Mouse (Mus musculus) CH12.LX (cell line): ENCODE data around the gene Mrpl52. TPM values are rescaled to one million over a fixed set of nuclear protein-coding genes. Genes with fewer than 3 reads are reported as not detected.

Experiments used
- DNase-seq: peaks from one replicate; pipeline ENCODE4 v3.0.0-alpha.2; 2013; ENCODE audit errors: extremely low read depth
- H3K27ac ChIP-seq: 2 replicates; pipeline ENCODE4 v1.5.1; 2012; ENCODE audit warnings: low read depth, mild to moderate bottlenecking, control low read depth, moderate library complexity; ENCODE audit not compliant: insufficient read depth
- H3K27me3 ChIP-seq: replicated peaks from 2 replicates; pipeline ENCODE3; 2012; ENCODE audit warnings: inconsistent platforms
- H3K36me3 ChIP-seq, 2 experiments: replicated peaks in 1 of 2; 2 replicates each; pipeline versions ENCODE3 to v1.6.1; 2012; ENCODE audit warnings: inconsistent platforms in 1 of 2, low read length in 1 of 2, mild to moderate bottlenecking in 1 of 2, mixed read lengths in 1 of 2, moderate library complexity in 1 of 2; ENCODE audit not compliant: control insufficient read depth in 1 of 2, insufficient read depth in 1 of 2
- H3K4me1 ChIP-seq, 2 experiments: 2 replicates each; pipeline ENCODE4 v1.6.1; 2012; ENCODE audit warnings: inconsistent platforms in 1 of 2, moderate library complexity in 1 of 2; ENCODE audit not compliant: insufficient read depth in 2 of 2, control insufficient read depth in 1 of 2
- H3K4me2 ChIP-seq: 2 replicates; pipeline ENCODE4 v1.6.1; 2012; ENCODE audit warnings: low read depth, mild to moderate bottlenecking, control low read depth; ENCODE audit not compliant: poor library complexity, insufficient read depth, severe bottlenecking
- H3K4me3 ChIP-seq, 3 experiments: fragments of 150-350 bp in 1 of 3; sonication (generic) in 1 of 3; replicated peaks in 1 of 3; 2 replicates each; pipeline versions ENCODE3 to v1.5.1; 2011 to 2012; ENCODE audit warnings: low read depth in 2 of 3, low read length in 2 of 3, mild to moderate bottlenecking in 2 of 3, moderate library complexity in 2 of 3, control low read depth in 1 of 3, improper control_type of control experiment in 1 of 3, inconsistent platforms in 1 of 3, mixed read lengths in 1 of 3; ENCODE audit not compliant: poor library complexity in 1 of 3
- H3K79me2 ChIP-seq: replicated peaks from 2 replicates; pipeline ENCODE4 v1.6.1; 2012; ENCODE audit warnings: mild to moderate bottlenecking, moderate library complexity; ENCODE audit not compliant: control insufficient read depth, poor library complexity, insufficient read depth, severe bottlenecking; ENCODE audit errors: extremely low read depth
- H3K9ac ChIP-seq: 2 replicates; pipeline ENCODE4 v1.6.1; 2012; ENCODE audit warnings: low read depth, mild to moderate bottlenecking, control low read depth, moderate library complexity; ENCODE audit not compliant: insufficient read depth
- H3K9me3 ChIP-seq: replicated peaks from 2 replicates; pipeline ENCODE3; 2012; ENCODE audit warnings: low read length, inconsistent platforms, mixed read lengths
- BHLHE40 ChIP-seq: IDR thresholded peaks from 2 replicates; pipeline ENCODE4 v1.6.1; 2011; ENCODE audit warnings: mild to moderate bottlenecking, low read depth, low read length, improper control_type of control experiment
- CTCF ChIP-seq, 2 experiments: IDR thresholded peaks in 1 of 2; conservative IDR thresholded peaks in 1 of 2; 2 replicates each; pipeline ENCODE4 v1.5.1; 2011 to 2012; ENCODE audit warnings: low read depth in 2 of 2, low read length in 2 of 2, improper control_type of control experiment in 1 of 2, inconsistent platforms in 1 of 2, mild to moderate bottlenecking in 1 of 2, moderate library complexity in 1 of 2
- E2F4 ChIP-seq: IDR thresholded peaks from 2 replicates; pipeline ENCODE4 v1.6.1; 2011; ENCODE audit warnings: low read depth, low read length, improper control_type of control experiment; ENCODE audit not compliant: insufficient replicate concordance
- ETS1 ChIP-seq: conservative IDR thresholded peaks from 2 replicates; pipeline ENCODE4 v1.6.1; 2012; ENCODE audit warnings: low read depth, mild to moderate bottlenecking, inconsistent platforms, low read length, improper control_type of control experiment, moderate library complexity
- KAT2A ChIP-seq: IDR thresholded peaks from 2 replicates; pipeline ENCODE4 v1.6.1; 2012; ENCODE audit warnings: low read length, improper control_type of control experiment, inconsistent platforms; ENCODE audit not compliant: insufficient replicate concordance
- MAFK ChIP-seq: IDR thresholded peaks from 2 replicates; pipeline ENCODE4 v1.6.1; 2011; ENCODE audit warnings: low read length, improper control_type of control experiment; ENCODE audit not compliant: insufficient replicate concordance
- MAX ChIP-seq: IDR thresholded peaks from 2 replicates; pipeline ENCODE4 v1.6.1; 2011; ENCODE audit warnings: low read length, improper control_type of control experiment
- MXI1 ChIP-seq: IDR thresholded peaks from 2 replicates; pipeline ENCODE4 v1.6.1; 2011; ENCODE audit warnings: mild to moderate bottlenecking, low read depth, low read length, improper control_type of control experiment
- MYC ChIP-seq: IDR thresholded peaks from 2 replicates; pipeline ENCODE4 v1.6.1; 2011; ENCODE audit warnings: low read depth, mild to moderate bottlenecking, improper control_type of control experiment, low read length
- NELFE ChIP-seq: IDR thresholded peaks from 2 replicates; pipeline ENCODE4 v1.6.1; 2011; ENCODE audit warnings: low read depth, low read length, improper control_type of control experiment
- NRF1 ChIP-seq: IDR thresholded peaks from 2 replicates; pipeline ENCODE4 v1.6.1; 2014; ENCODE audit warnings: low read depth, mild to moderate bottlenecking, inconsistent platforms, low read length, improper control_type of control experiment, moderate library complexity
- PAX5 ChIP-seq: IDR thresholded peaks from 2 replicates; pipeline ENCODE4 v1.6.1; 2012; ENCODE audit warnings: low read length, inconsistent platforms, mixed read lengths
- POLR2AphosphoS2 ChIP-seq: IDR thresholded peaks from 2 replicates; pipeline ENCODE4 v1.6.1; 2011; ENCODE audit warnings: low read depth, low read length, improper control_type of control experiment
- RAD21 ChIP-seq: IDR thresholded peaks from 2 replicates; pipeline ENCODE4 v1.6.1; 2011; ENCODE audit warnings: low read depth, mild to moderate bottlenecking, low read length, improper control_type of control experiment, moderate library complexity
- RCOR1 ChIP-seq: conservative IDR thresholded peaks from 2 replicates; pipeline ENCODE4 v1.6.1; 2012; ENCODE audit warnings: low read depth, mild to moderate bottlenecking, inconsistent platforms, low read length, improper control_type of control experiment
- SMC3 ChIP-seq: IDR thresholded peaks from 2 replicates; pipeline ENCODE4 v1.6.1; 2011; ENCODE audit warnings: low read depth, low read length, improper control_type of control experiment
- TBP ChIP-seq: conservative IDR thresholded peaks from 2 replicates; pipeline ENCODE4 v1.6.1; 2011; ENCODE audit warnings: low read depth, low read length, improper control_type of control experiment
- USF2 ChIP-seq: conservative IDR thresholded peaks from 2 replicates; pipeline ENCODE4 v1.6.1; 2011; ENCODE audit warnings: low read depth, low read length, improper control_type of control experiment
- ZC3H11A ChIP-seq: IDR thresholded peaks from 2 replicates; pipeline ENCODE4 v1.6.1; 2012; ENCODE audit warnings: low read depth, mild to moderate bottlenecking, inconsistent platforms, low read length, improper control_type of control experiment
- ZKSCAN1 ChIP-seq: IDR thresholded peaks from 2 replicates; pipeline ENCODE4 v1.6.1; 2012; ENCODE audit warnings: low read depth, inconsistent platforms, low read length, improper control_type of control experiment, borderline replicate concordance
- ZMIZ1 ChIP-seq: IDR thresholded peaks from 2 replicates; pipeline ENCODE4 v1.6.1; 2012; ENCODE audit warnings: low read depth, mild to moderate bottlenecking, inconsistent platforms, low read length, improper control_type of control experiment
- dilution Hi-C: fragments of 300-500 bp; cut with MboI; formaldehyde crosslinking; loops from 2 replicates; pipeline ENCODE4 v1.14.3; 2020; ENCODE audit warnings: low sequenced_read_pairs; ENCODE audit not compliant: extremely low pct_unique_long_range_greater_than_20kb, extremely low pct_ligation_motif_present
- in situ Hi-C: fragments of 300-500 bp; cut with MboI; formaldehyde crosslinking; loops from 3 replicates; pipeline ENCODE4 v1.14.3; 2019; ENCODE audit warnings: low sequenced_read_pairs, low pct_ligation_motif_present, low pct_unique_long_range_greater_than_20kb, mixed read lengths
- polyA plus RNA-seq: library from polyadenylated mRNA; unstranded; fragments of >175 nt; gene quantifications from 2 replicates; pipeline ENCODE4 v1.2.1, GENCODE M21; 2012; ENCODE audit warnings: low read depth; ENCODE audit not compliant: insufficient read length
- total RNA-seq, 2 experiments: library from RNA; depleted of rRNA; stranded (reverse); fragments of 300-350 nt in 1 of 2; fragments of >200 nt in 1 of 2; gene quantifications; 2 replicates each; pipeline ENCODE4 v1.2.3; 2012 to 2014

The Mrpl52 gene
- total and polyA plus RNA-seq, 3 experiments = 87.9 to 309 (median 230) TPM

DNA sequence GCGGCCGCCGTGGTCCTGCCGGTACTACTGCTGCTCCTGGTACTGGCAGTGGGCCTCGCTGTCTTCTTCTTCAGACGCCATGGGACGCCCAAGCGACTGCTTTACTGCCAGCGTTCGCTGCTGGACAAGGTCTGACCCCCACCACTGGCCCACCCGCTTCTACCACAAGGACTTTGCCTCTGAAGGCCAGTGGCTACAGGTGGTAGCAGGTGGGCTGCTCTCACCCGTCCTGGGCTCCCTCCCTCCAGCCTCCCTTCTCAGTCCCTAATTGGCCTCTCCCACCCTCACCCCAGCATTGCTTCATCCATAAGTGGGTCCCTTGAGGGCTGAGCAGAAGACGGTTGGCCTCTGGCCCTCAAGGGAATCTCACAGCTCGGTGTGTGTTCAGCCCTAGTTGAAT lies 13.8 kb downstream of the Mrpl52 start:
- TF ChIP-seq POLR2AphosphoS2 = no peak
- TF ChIP-seq KAT2A = no peak
- TF ChIP-seq E2F4 = no peak
- no peaks in the 10 kb centered on the region for H3K27me3 ChIP-seq
- dilution Hi-C loops = no loop called here
- H3K4me2 ChIP-seq = no peak overlapping the region
- no peaks in the 10 kb centered on the region for H3K79me2 ChIP-seq
- H3K4me3 ChIP-seq = no peak overlapping the region
- no peak for DNase-seq
- in situ Hi-C loops = no loop called here
- no peak overlapping the region for H3K9ac ChIP-seq
- no peaks in the 10 kb centered on the region for H3K9me3 ChIP-seq
- H3K4me1 ChIP-seq = peaks cover 11 to 31% of the 10 kb centered on the region in 2 experiments
- H3K36me3 ChIP-seq = no peaks in the 10 kb centered on the region
- H3K27ac ChIP-seq = no peak overlapping the region

DNA sequence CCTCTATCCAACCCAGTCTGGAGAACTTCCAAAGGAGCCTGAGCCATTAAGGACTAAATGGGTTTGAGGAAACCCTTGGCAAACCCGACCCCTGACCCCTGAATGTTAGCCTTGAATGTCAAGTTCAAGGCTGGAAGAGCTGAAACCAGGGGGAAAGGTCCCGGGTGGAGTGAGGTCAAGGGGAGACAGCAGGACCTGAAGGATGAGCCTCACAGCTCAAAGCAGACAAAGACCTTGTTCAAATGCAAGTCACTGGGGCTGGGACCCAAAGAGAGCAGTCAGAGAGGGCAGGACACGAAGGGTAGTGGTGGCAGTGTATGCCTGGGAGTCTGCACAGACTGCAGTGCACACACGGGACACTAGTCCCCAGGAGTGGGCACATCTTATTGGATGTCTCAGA lies 14.7 kb downstream of the Mrpl52 start:
- H3K4me1 ChIP-seq = peaks cover 7 to 26% of the 10 kb centered on the region in 2 experiments
- in situ Hi-C loops = no loop called here

DNA sequence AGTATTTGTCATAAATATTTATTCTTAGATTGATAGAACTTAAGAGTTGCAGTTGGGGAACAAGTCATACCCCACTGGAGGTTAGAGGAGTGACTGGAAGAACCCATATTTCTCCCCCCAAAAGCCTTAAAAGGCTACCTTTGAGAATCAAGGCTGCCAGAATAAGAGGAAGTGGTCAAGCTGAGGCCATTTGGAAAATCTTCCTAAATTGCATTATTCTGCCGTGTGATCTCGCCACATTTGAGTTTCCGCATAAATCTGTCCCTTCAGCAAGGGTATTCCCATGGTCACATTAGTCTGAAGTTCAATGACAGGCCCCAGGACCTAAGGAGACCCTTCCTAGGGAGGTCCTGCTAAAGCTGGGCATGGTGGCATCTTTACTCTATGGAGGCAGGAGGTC lies 15.8 kb downstream of the Mrpl52 start:
- H3K36me3 ChIP-seq = no peaks in the 10 kb centered on the region
- dilution Hi-C loops (no loop called here), in situ Hi-C loops (no loop called here)
- H3K9ac ChIP-seq = no peak overlapping the region
- no peak overlapping the region for H3K4me3 ChIP-seq
- H3K27me3 ChIP-seq = no peaks in the 10 kb centered on the region
- H3K4me2 ChIP-seq = no peak overlapping the region
- H3K79me2 ChIP-seq = no peaks in the 10 kb centered on the region
- H3K27ac ChIP-seq = no peak overlapping the region
- TF ChIP-seq MAFK (no peak), BHLHE40 (no peak), RCOR1 (no peak), RAD21 (no peak), SMC3 (no peak), MAX (no peak), PAX5 (no peak), NRF1 (no peak), TBP (no peak), ETS1 (no peak)
- no peaks in the 10 kb centered on the region for H3K9me3 ChIP-seq
- no peak for DNase-seq
- peaks cover 5 to 26% of the 10 kb centered on the region in 2 experiments for H3K4me1 ChIP-seq

More for the DNA sequence above, 14.7 kb downstream of the Mrpl52 start:
- no peaks in the 10 kb centered on the region for H3K27me3 ChIP-seq
- no peaks in the 10 kb centered on the region for H3K79me2 ChIP-seq
- no peak overlapping the region for H3K9ac ChIP-seq
- no peak overlapping the region for H3K4me2 ChIP-seq
- dilution Hi-C loops = no loop called here
- no peak overlapping the region for H3K4me3 ChIP-seq
- no peaks in the 10 kb centered on the region for H3K36me3 ChIP-seq
- TF ChIP-seq MAX (no peak), PAX5 (no peak), ZC3H11A (no peak), NELFE (no peak), ZKSCAN1 (no peak), TBP (no peak), ZMIZ1 (no peak), USF2 (no peak), MXI1 (no peak), CTCF (conservative IDR thresholded peaks at IDR 0.05 in 1 of 2, IDR thresholded peaks at IDR 0.05 in 1 of 2; ENCODE audit: low read depth in 2 of 2, low read length in 2 of 2) (no peak), MYC (no peak)
- no peak for DNase-seq
- no peak overlapping the region for H3K27ac ChIP-seq
- no peaks in the 10 kb centered on the region for H3K9me3 ChIP-seq
